20 mouse cellular contexts compared by ENCODE assay signal in the genomic region with DNA sequence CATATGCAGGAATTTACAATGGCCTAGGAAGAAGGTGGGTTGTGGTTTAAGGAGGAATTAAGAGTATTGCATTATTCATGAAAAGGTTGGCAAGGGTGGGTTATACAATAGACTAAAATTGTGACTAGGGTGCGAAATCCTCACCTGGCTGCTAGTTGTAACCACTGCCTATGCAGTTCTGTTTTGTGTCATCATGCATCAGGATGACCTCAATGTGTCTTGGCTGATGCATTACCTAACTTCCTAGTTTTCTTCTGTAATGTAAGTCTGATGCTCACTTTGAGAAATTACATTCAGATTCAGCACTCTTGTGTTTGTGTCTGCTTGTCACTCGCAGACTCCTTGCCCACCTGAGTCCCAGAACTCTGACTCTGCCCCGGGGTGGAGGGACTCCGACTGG.
"Had no signal": no experiment of that assay in that cellular context is flagged by ENCODE, and none has a peak within 500 bp of the region (broad histone marks: within the 10 kb centered on the region; RNA-seq: fewer than 3 reads in every experiment).

No protein-coding gene starts in this region.

- ATAC-seq: liver, postnatal 0 days; lung, postnatal 0 days; midbrain, embryonic 13.5 days; midbrain, embryonic 15.5 days had no signal

- DNase-seq: liver, postnatal 0 days; lung, adult 2 months; lung, postnatal 14 days; lung, postnatal 36 days; retina, postnatal 1 day; right cerebral cortex, adult 18-20 months; right cerebral cortex, postnatal 25 days; right cerebral cortex, postnatal 4 days; spleen, adult 18-20 months; thymus, adult 18-20 months; thymus, postnatal 14 days; thymus, postnatal 36 days had no signal

- H3K27ac ChIP-seq: lung, embryonic 15.5 days; macrophage; midbrain, embryonic 13.5 days; midbrain, embryonic 15.5 days; neural tube, embryonic 12.5 days had no signal

- H3K9me3 ChIP-seq: lung, embryonic 15.5 days; megakaryocyte, embryonic 14.5 days; midbrain, embryonic 13.5 days; midbrain, embryonic 15.5 days; neural tube, embryonic 12.5 days had no signal

- H3K4me3 ChIP-seq: lung, embryonic 15.5 days; megakaryocyte, embryonic 14.5 days; midbrain, embryonic 13.5 days; midbrain, embryonic 15.5 days; neural tube, embryonic 12.5 days had no signal

- H3K4me1 ChIP-seq: neural tube, embryonic 12.5 days had no signal

- H3K9ac ChIP-seq: liver, postnatal 0 days; lung, embryonic 15.5 days; midbrain, embryonic 13.5 days; midbrain, embryonic 15.5 days; neural tube, embryonic 12.5 days had no signal

- H3K27me3 ChIP-seq: lung, embryonic 15.5 days; megakaryocyte, embryonic 14.5 days; midbrain, embryonic 13.5 days; midbrain, embryonic 15.5 days; neural tube, embryonic 12.5 days had no signal

- H3K36me3 ChIP-seq: lung, embryonic 15.5 days; midbrain, embryonic 13.5 days; midbrain, embryonic 15.5 days; neural tube, embryonic 12.5 days had no signal

- H3K4me2 ChIP-seq: lung, embryonic 15.5 days; midbrain, embryonic 11.5 days; midbrain, embryonic 13.5 days; midbrain, embryonic 15.5 days; neural tube, embryonic 12.5 days had no signal
